Mouse (Mus musculus) adrenal gland, postnatal 14 days (tissue): ENCODE measurements at regions not wholly inside any gene's neighbourhood (a gene's known extent, or its start where the extent isn't known, plus 50 kb on each side); places are given as distances from the start of the nearest gene placed in this dataset.
"Not testable (repeated sequence)": the region's sequence is repeated elsewhere in the genome, so short reads cannot be mapped to it uniquely, and the experiment has no call there.

Experiments used
- DNase-seq: peaks from one replicate; pipeline ENCODE4 v3.0.0; 2021; ENCODE audit warnings: mixed read lengths

GRCm38 (mm10) chr12:19646071-19646470, 308.2 kb upstream of the Gm21863 start:
- DNase-seq: peak; percentile 3

DNA sequence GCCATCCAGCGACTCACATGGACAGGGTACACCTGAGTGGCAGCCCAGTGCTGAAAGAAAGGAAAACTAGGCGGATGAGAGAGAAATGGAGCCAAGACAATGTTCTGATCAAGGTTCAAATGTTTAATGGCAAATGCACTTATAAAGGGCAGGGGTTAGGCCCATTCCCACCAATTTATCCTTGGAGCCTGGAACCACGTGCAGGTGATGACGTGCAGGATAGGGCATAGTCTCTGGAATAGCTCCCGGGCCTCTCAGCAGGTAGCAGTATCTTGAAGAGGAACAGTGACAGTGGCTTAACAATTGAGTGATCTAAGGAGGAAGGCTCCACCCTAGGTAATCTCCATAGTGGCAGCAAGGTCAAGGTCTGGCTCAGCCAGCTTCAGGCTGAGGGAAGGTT, 285.8 kb upstream of the Gm21863 start:
- DNase-seq: not testable (repeated sequence)

- DNase-seq: not testable (repeated sequence)
Measured at GRCm38 (mm10) chr12:19670636-19671035, 283.7 kb upstream of the Gm21863 start.
